Mouse (Mus musculus): ENCODE measurements around the gene Comt. TPM values are rescaled to one million over a fixed set of nuclear protein-coding genes. Genes with fewer than 3 reads are reported as not detected.

Gene Comt
- total RNA-seq, 2 experiments from 2014 or later, result 99.0 to 129 TPM

DNA sequence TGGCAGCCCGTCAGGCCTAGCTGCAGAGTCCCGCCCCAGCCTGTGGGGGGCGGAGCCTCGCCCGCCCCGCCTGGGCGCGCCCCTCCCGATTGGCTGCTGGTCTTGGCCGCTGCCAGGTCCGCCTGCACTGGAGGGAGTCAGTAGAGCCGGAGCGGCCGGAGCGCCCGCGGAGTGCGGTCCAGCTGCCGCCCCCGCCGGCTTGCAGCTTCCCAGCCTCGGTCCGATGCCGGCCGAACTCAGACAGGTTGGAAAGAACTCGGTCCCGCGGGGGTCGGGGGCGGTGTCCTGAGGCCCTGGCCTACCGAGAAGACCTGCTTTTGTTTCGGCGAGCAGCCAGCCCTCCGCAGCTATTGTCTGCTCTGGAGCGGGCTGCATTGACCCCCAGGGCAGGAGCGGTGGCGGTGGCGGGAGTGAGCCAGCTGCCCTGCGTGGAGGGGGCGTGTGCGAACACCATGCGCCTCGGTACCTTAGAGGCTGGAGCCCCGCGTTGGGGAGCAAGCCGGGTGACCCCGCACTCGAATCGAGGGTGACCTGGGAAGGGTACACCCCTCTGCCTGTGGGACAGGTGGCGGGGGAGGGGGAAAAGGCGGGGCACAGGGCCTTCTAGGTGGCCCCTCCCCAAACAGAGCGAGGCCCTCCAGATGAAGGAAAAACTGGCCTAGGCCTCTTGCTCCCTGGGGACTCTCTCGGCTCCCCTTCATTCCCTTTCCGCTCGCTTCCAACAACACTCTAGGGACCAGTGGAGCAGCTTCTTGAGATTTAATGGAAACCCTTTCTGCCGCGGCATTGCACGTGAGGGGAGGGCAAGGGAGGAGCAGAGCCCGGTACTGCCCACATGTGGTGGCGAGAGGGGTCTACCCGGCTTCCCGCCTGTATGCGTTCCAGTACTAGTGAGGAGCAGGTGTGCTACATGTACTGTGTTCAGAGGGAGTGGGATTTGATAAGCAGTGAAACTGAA is 33.9 kb downstream of the Comt start:
- peak; percentile 79 to 82 for DNase-seq (ENCODE audit: low spot score in 2 of 2)

- DNase-seq (ENCODE audit: low spot score in 2 of 2), result no peak
Measured at GRCm38 (mm10) chr16:18391728-18392127, 34.9 kb downstream of the Comt start.

- DNase-seq (ENCODE audit: low spot score in 2 of 2), result no peak
Measured at GRCm38 (mm10) chr16:18391127-18391526, 35.5 kb downstream of the Comt start.

DNA sequence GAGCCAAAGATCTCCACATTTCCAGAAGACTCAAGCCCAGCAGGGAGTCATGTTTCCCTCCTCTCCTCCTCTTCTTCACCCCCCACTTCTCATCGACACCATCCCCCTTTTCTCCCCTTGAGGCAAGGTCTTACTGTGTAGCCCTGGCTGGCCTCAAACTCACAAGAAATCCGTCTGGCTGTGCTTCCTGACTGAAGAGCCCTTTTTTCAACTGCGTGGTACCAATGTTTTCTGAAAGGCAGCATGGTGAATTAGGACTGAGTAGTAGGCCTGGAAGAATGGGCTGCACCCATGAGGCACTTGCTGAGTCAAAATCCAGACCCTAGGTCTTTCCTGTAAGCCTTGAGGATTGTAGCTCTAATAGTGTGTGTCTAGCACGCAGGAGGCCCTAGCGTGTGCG is 36.3 kb downstream of the Comt start:
- no peak for DNase-seq (ENCODE audit: low spot score in 2 of 2)

GRCm38 (mm10) chr16:18388583-18389435 is 37.8 kb downstream of the Comt start:
- DNase-seq (ENCODE audit: low spot score in 2 of 2), result no peak

DNA sequence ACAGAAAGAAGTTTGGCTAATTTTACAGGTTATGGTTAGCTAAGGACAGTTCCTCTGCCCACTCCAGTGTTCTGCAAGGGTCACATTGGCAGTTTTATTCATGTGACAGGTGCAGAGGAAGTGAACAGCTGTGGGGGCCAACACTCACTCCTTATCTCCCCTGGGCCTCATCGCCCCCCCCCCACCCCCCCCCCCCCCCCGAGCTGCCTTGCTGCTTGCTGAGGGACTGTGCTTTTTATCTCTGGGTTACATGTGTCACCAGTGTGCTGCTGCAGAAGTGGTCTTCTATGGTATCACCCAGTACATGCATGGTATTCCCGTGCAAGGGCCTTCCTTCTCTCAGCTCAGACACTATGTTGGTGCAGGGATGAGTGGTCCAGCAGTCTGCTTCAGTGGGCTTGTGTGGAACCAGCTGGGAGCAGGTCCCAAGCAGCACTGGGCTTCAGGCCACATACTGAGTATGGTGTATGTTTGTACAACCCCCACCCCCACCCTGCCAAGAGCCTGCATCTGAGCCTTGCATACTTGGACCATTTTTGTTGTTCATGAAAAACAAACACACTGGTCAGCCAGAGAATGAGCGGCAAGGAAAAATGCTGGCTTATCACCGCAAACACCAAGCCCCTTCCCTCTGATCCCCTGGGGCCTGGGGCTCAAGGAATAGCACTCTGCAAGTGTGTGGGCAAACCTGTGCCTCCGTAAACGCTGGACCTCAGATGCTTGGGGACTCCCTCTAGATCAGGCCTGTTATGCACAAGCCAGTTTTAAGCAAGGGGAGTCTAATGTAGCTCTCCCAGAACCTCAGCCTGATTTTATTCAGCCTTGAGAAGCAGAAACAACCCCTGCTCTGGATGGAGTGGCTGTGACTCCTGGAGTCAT is 38.7 kb downstream of the Comt start:
- DNase-seq (ENCODE audit: low spot score in 2 of 2), result no peak

- no peak for DNase-seq (ENCODE audit: low spot score in 2 of 2)
Measured at GRCm38 (mm10) chr16:18386972-18387371, 39.7 kb downstream of the Comt start.

DNA sequence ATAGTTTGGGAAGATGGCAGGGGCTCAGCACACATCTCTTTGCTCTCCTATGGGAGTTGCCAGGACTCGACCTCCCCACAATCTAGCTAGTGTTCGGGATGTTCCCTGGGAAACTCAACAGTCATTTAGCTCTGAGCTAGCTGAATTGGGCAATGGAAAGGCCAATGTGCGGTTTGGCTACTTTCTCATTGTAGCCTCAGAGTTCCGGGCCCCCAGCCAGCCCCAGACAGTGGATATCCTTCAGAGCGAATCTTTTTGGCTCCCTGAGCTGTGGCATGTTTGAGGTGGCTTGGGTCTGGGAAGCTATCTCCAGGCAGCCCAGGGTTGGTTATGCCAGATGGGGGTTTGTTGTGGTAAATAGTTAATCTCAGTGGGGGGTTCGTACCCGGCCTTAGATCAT is 40.2 kb downstream of the Comt start:
- DNase-seq (ENCODE audit: low spot score in 2 of 2), result no peak

GRCm38 (mm10) chr16:18385411-18385810 is 41.2 kb downstream of the Comt start:
- DNase-seq (ENCODE audit: low spot score in 2 of 2), result no peak

DNA sequence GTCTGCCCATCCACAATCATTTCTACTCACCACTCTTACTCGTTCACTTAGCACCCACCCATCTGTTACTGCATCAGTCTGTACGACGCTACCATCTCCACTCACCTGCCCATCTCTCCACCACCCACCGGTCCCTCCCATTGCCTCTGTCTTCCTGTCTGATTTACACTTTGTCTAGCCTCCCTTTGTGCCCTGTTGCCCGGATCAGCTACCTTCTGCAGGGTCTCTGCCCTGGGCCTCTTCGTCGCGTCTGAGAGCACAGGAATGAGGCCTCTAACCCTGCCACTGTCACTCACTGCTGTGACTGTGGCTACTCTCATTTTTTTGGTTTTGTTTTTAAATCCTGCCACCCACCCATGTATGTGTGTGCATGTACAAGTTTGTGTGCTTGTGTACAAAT is 42.0 kb downstream of the Comt start:
- DNase-seq (ENCODE audit: low spot score in 2 of 2), result no peak

- no peak for DNase-seq (ENCODE audit: low spot score in 2 of 2)
Measured at GRCm38 (mm10) chr16:18384211-18384610, 42.4 kb downstream of the Comt start.

DNA sequence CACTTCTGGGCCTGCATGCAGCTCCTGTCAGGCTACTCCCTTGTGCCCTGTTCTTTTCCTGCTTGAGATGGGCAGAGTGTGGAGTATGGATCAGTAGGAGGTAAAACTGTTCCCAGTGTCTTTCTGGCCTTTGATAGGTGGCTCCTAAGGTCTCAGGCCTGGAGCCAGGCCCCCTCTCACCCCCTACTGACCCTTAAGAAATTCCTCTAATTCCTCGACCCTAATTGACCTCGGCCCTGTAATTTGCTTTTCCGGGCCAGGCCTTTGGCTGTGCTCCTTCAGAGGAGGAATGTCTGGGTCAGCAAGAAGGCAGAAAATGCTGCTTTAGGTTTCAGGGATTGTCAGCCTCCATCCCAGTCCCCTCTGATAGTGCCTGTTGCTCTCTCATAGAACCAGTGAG is 42.9 kb downstream of the Comt start:
- no peak for DNase-seq (ENCODE audit: low spot score in 2 of 2)

- DNase-seq (ENCODE audit: low spot score in 2 of 2), result no peak
Measured at GRCm38 (mm10) chr16:18383045-18383726, 43.5 kb downstream of the Comt start.

GRCm38 (mm10) chr16:18381621-18382258 is 44.9 kb downstream of the Comt start:
- no peak for DNase-seq (ENCODE audit: low spot score in 2 of 2)

GRCm38 (mm10) chr16:18380495-18381063 is 46.1 kb downstream of the Comt start:
- no peak for DNase-seq (ENCODE audit: low spot score in 2 of 2)

DNA sequence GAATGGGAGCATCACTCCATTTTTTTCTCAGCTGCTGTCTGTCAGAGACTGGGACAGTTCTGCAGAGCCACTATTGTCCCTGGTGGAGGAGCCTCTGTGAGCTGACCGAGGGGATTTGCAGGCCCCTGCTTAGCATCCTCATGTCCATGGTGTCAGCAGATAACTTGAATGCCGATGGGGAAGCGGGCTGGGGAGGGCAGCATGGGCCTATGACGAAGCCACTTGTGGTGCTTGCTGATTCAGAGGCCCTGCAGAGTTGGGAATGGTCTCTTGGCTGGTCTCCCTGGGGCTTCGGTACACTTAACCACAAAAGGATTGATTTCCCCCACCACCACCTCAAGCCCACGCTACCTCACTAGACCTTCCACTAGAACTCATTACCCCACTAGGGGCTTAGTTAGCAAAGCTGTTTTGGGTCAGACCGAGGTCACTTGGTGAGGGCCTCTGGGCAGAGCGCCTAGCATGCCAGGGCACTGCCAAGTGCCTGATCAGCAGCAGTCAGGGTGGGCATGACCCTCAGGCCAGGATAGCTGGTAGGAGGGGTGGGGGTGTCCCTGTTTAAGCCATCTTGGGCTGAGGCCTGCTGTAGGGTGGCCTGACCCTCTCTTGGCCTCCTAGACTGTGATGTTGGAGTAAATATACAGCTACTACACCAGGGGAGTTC is 47.2 kb downstream of the Comt start:
- no peak for DNase-seq (ENCODE audit: low spot score in 2 of 2)

DNA sequence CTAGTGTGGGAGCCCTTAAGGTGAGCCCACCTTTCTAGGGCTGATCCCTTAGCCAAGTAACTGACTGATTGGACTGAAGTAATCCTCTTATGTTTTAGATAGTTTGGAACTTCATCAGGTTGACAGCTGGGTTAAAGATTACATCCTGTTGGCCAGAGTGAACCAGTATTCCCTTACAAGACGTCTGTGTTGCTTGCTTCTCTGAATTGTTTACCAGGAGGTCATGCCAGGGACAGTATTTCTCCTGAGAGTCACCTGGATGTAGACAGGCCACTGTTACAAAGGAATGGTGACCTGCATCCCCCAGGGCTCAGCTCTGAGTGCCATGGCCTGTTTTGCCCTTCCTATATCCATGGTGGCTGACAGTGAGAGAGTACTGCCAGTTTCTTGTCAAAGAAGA is 48.2 kb downstream of the Comt start:
- no peak for DNase-seq (ENCODE audit: low spot score in 2 of 2)

DNA sequence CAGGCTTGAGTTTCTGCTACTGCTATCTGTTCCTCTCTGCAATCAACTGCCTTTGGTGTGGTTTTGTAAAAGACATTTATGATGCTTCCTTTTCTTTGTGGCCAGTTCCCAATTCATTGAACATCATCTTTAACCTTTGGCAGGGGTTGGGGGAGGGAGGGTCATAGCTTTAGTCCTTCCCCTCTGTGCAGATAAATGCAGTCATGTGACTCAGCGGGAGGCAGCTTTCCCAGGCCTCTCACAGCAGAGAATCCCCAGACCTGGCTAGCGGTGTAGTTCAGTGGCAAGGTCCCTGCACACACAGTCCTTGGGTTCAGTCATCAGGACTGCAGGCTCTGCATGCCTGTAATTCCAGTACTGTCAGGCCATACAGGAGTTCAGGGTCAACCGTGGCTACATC is 49.4 kb downstream of the Comt start:
- DNase-seq (ENCODE audit: low spot score in 2 of 2), result no peak

DNA sequence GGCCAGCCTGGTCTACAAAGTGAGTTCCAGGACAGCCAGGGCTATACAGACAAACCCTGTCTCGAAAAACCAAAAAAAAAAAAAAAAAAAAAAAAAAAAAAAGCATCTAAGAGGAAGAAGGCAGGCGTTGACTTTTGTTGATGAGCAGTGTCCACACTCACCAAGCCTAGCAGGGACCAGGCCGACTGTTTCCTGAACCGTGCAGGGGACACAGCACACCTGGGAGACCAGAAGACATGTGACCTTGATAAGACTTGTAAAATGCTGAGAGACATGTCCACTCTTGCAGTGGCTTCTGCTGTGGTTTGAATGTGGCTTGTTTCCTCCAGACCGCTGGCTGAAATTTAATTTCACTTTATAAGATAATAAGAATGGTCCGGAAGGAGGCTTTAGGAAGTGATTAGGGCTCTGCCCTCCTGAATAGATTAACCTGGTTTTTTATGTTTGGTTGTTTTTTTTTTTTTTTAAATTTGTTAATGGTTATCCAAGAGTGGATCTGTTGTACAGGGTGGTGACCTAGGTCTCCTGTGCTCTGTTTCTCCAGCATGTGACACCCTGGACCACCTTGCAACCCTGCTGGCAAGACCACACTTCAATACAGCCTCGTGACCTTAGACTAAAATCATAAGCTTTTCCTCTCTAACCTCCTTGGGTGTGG is 50.2 kb downstream of the Comt start:
- no peak for DNase-seq (ENCODE audit: low spot score in 2 of 2)
